Mouse (Mus musculus): ENCODE data around the gene Edn3. TPM values are rescaled to one million over a fixed set of nuclear protein-coding genes. Genes with fewer than 3 reads are reported as not detected.

The Edn3 gene
- polyA plus RNA-seq, 1 experiment from 2014 or later = 1.4 TPM

DNA sequence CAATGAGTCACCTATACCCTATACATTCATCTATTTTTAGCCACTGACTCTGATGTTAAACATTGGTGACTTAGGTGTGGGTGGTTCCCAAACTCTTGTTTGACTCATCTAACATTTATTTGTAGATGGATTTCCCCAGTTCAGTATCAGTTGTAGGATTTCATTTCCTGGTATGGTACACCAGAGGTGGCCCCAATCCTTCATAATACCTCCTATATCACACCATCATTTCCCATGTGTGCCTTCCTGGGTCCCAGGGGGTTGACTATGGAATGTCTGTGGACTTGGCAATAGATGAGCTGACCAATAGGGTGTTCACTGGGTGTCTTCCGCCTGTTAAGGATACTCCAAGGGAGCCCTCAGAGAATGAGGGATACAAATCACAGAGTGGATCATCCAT is 7.2 kb upstream of the Edn3 start:
- Histone ChIP-seq H3K27me3 (ENCODE audit: control insufficient read depth, insufficient read depth, low read length) (no peaks in the 10 kb centered on the region), H3K36me3 (ENCODE audit: control insufficient read depth, insufficient read depth, low read length) (no peaks in the 10 kb centered on the region)
- no peak for ATAC-seq (replicated peaks; ENCODE audit: insufficient number of reproducible peaks, low FRiP score, low TSS enrichment)

DNA sequence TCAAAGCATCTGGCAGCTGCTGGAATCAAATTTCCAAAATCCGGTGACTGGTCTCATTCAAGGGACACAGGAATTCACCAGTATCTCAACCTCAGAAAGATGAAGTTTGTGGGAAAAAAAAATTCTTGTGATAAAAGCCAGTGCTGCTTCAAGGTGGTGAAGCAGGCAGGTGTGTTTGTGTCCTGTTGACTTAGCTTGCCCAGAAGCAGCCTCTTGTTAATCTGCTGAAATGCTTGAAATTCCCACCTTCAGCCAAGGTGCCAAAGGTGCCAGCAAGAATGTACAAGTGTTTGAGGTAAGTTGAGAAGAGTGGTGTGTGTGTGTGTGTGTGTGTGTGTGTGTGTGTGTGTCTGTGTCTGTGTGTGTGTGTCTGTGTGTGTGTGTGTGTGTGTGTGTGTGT is 6.2 kb upstream of the Edn3 start:
- Histone ChIP-seq H3K27me3 (ENCODE audit: control insufficient read depth, insufficient read depth, low read length) (peaks cover under 1% of the 10 kb centered on the region; the same call in 1 of the 2 replicates), H3K4me1 (ENCODE audit: control insufficient read depth, insufficient read depth, low read length) (no peaks in the 10 kb centered on the region), H3K36me3 (ENCODE audit: control insufficient read depth, insufficient read depth, low read length) (no peaks in the 10 kb centered on the region), H3K27ac (ENCODE audit: low read depth, low read length) (no peak overlapping the region), H3K4me2 (no peak overlapping the region), H3K9ac (ENCODE audit: low read depth, low read length) (no peak overlapping the region), H3K9me3 (replicated peaks; ENCODE audit: control insufficient read depth, low read length) (no peaks in the 10 kb centered on the region), H3K4me3 (ENCODE audit: low read depth, low read length) (no peak overlapping the region)
- no peak for ATAC-seq (replicated peaks; ENCODE audit: insufficient number of reproducible peaks, low FRiP score, low TSS enrichment)
- WGBS (ENCODE audit: insufficient replicate concordance) = 80% methylated on average over 1 of the region's 1 CpGs

More for the DNA sequence above, 7.2 kb upstream of the Edn3 start:
- Histone ChIP-seq H3K4me1 (ENCODE audit: control insufficient read depth, insufficient read depth, low read length) (no peaks in the 10 kb centered on the region), H3K4me3 (ENCODE audit: low read depth, low read length) (no peak overlapping the region), H3K27ac (ENCODE audit: low read depth, low read length) (no peak overlapping the region), H3K9ac (ENCODE audit: low read depth, low read length) (no peak overlapping the region), H3K9me3 (replicated peaks; ENCODE audit: control insufficient read depth, low read length) (no peaks in the 10 kb centered on the region), H3K4me2 (no peak overlapping the region)
- 81% methylated on average over 1 of the region's 1 CpGs for WGBS (ENCODE audit: insufficient replicate concordance)

DNA sequence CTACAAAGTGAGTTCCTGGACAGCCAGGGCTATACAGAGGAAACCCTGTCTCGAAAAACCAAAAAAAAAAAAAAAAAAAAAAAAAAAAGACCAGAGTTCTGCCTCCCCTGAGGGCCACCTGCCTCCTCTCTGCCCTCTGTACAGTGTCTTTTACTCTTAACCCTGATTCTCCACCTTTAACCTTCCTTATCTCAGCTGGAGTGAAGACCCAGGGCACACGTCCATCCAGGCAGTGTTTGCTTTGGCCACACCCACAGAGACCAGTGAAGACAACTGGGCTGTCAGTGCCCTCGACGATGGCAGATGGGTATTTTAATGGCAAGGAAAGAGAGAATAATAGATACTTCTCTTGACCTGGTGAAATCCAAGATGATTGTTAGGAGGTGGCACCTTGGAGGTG is 1.2 kb upstream of the Edn3 start:
- H3K4me3 ChIP-seq (ENCODE audit: low read depth, low read length) = no peak overlapping the region
- WGBS (ENCODE audit: insufficient replicate concordance) = 65% methylated on average over 4 of the region's 4 CpGs
- no peaks in the 10 kb centered on the region for H3K4me1 ChIP-seq (ENCODE audit: control insufficient read depth, insufficient read depth, low read length)
- no peaks in the 10 kb centered on the region for H3K36me3 ChIP-seq (ENCODE audit: control insufficient read depth, insufficient read depth, low read length)
- no peak overlapping the region for H3K4me2 ChIP-seq
- H3K9me3 ChIP-seq (replicated peaks; ENCODE audit: control insufficient read depth, low read length) = no peaks in the 10 kb centered on the region
- ATAC-seq (replicated peaks; ENCODE audit: insufficient number of reproducible peaks, low FRiP score, low TSS enrichment) = no peak
- H3K27ac ChIP-seq (ENCODE audit: low read depth, low read length) = no peak overlapping the region
- H3K9ac ChIP-seq (ENCODE audit: low read depth, low read length) = no peak overlapping the region
- peaks cover 24% of the 10 kb centered on the region for H3K27me3 ChIP-seq (ENCODE audit: control insufficient read depth, insufficient read depth, low read length)

DNA sequence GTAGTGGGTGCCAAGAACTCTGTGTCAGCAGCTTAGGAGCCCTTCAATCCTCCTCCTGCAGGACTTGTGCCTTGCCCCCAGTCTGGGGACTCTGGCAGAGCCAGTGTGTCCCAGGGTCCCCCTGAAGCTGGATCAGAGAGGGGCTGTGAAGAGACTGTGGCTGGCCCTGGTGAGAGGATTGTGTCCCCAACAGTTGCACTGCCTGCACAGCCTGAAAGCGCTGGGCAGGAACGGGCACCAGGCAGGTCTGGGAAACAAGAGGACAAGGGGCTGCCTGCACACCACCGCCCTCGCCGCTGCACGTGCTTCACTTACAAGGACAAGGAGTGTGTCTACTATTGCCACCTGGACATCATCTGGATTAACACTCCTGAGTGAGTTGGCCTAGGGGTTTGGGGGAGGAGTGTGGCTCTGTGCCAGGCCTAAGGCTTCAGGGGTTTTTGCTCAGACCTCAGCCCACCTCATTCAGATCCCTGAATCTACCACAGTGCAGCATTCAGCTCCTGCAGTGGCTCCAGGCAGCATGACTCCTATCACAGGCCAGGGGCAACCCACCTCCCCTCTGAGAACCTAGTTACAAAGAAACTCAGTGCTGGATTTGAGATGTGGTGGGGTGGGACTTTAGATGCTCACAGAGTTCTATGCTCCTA is 1.2 kb downstream of the Edn3 start:
- Histone ChIP-seq H3K4me3 (ENCODE audit: low read depth, low read length) (no peak overlapping the region), H3K27ac (ENCODE audit: low read depth, low read length) (no peak overlapping the region)
- 65% methylated on average over 6 of the region's 6 CpGs for WGBS (ENCODE audit: insufficient replicate concordance)

DNA sequence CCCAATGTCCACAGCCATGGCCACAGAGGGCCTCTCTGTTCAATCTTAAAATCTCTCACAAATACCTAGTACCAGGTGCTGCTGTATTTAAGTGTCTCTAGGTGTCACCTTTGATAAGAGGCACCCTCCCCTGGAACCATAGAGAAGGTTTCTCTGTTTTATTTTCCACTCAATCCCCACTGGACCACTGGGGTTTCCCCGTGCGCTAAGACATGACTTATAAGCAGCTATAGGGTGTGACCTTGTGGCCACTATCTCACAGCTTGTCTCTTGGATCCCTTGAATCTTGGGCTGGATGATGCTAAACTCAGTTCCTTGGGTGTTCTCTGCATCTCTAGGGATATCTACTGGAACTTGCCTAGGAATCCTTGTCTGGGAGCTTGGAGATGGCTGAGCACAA is 1.9 kb downstream of the Edn3 start:
- no peaks in the 10 kb centered on the region for H3K4me1 ChIP-seq (ENCODE audit: control insufficient read depth, insufficient read depth, low read length)
- no peak overlapping the region for H3K4me2 ChIP-seq
- H3K9me3 ChIP-seq (replicated peaks; ENCODE audit: control insufficient read depth, low read length) = no peaks in the 10 kb centered on the region
- H3K36me3 ChIP-seq (ENCODE audit: control insufficient read depth, insufficient read depth, low read length) = no peaks in the 10 kb centered on the region
- no peak overlapping the region for H3K4me3 ChIP-seq (ENCODE audit: low read depth, low read length)
- H3K27ac ChIP-seq (ENCODE audit: low read depth, low read length) = no peak overlapping the region
- peaks cover 24% of the 10 kb centered on the region for H3K27me3 ChIP-seq (ENCODE audit: control insufficient read depth, insufficient read depth, low read length)
- WGBS (ENCODE audit: insufficient replicate concordance) = 91% methylated on average over 2 of the region's 2 CpGs
- no peak for ATAC-seq (replicated peaks; ENCODE audit: insufficient number of reproducible peaks, low FRiP score, low TSS enrichment)
- no peak overlapping the region for H3K9ac ChIP-seq (ENCODE audit: low read depth, low read length)

More for the DNA sequence above, 1.2 kb downstream of the Edn3 start:
- H3K4me1 ChIP-seq (ENCODE audit: control insufficient read depth, insufficient read depth, low read length) = no peaks in the 10 kb centered on the region
- no peaks in the 10 kb centered on the region for H3K9me3 ChIP-seq (replicated peaks; ENCODE audit: control insufficient read depth, low read length)
- ATAC-seq (replicated peaks; ENCODE audit: insufficient number of reproducible peaks, low FRiP score, low TSS enrichment) = no peak
- H3K27me3 ChIP-seq (ENCODE audit: control insufficient read depth, insufficient read depth, low read length) = peaks cover 24% of the 10 kb centered on the region
- no peak overlapping the region for H3K9ac ChIP-seq (ENCODE audit: low read depth, low read length)
- H3K36me3 ChIP-seq (ENCODE audit: control insufficient read depth, insufficient read depth, low read length) = no peaks in the 10 kb centered on the region
- H3K4me2 ChIP-seq = peak overlapping the region; percentile 90; the same call in 1 of the 2 replicates

DNA sequence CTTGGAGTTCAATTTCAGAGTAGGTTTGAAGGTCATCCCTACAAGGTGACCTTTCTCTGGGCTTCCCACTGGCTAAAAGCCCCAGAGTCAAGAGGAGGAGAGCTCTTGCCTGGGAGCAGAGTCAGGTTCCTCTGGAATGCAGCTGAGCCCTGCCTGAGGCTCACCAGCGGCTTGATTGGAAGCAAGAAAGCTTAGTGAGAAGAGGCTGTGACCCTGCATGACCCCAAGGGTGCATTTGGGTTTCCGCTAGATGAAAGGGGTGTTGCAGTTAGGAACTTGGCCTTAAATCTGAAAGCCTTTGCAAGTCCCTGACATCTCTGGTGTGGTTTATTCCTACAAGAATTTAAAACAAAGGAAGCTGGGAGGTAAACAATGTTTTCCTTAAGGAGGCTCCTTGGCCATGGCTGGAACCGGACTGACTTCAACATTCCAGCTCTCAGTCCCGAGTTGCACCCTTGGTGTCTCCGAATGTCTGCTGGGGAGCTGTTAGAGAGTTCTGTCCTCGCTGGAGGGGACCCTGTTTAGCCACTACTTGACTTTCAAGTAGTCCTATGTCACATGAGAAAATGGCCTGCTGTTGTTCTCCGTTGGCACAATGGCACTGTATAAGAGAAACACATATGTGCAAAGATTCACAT is 8.6 kb downstream of the Edn3 start:
- no peaks in the 10 kb centered on the region for H3K36me3 ChIP-seq (ENCODE audit: control insufficient read depth, insufficient read depth, low read length)
- no peaks in the 10 kb centered on the region for H3K9me3 ChIP-seq (replicated peaks; ENCODE audit: control insufficient read depth, low read length)
- no peak overlapping the region for H3K27ac ChIP-seq (ENCODE audit: low read depth, low read length)
- no peaks in the 10 kb centered on the region for H3K27me3 ChIP-seq (ENCODE audit: control insufficient read depth, insufficient read depth, low read length)
- H3K9ac ChIP-seq (ENCODE audit: low read depth, low read length) = no peak overlapping the region
- H3K4me1 ChIP-seq (ENCODE audit: control insufficient read depth, insufficient read depth, low read length) = peaks cover 6% of the 10 kb centered on the region
- H3K4me2 ChIP-seq = no peak overlapping the region
- no peak overlapping the region for H3K4me3 ChIP-seq (ENCODE audit: low read depth, low read length)
- 49% methylated on average over 7 of the region's 7 CpGs for WGBS (ENCODE audit: insufficient replicate concordance)
- ATAC-seq (replicated peaks; ENCODE audit: insufficient number of reproducible peaks, low FRiP score, low TSS enrichment) = no peak

DNA sequence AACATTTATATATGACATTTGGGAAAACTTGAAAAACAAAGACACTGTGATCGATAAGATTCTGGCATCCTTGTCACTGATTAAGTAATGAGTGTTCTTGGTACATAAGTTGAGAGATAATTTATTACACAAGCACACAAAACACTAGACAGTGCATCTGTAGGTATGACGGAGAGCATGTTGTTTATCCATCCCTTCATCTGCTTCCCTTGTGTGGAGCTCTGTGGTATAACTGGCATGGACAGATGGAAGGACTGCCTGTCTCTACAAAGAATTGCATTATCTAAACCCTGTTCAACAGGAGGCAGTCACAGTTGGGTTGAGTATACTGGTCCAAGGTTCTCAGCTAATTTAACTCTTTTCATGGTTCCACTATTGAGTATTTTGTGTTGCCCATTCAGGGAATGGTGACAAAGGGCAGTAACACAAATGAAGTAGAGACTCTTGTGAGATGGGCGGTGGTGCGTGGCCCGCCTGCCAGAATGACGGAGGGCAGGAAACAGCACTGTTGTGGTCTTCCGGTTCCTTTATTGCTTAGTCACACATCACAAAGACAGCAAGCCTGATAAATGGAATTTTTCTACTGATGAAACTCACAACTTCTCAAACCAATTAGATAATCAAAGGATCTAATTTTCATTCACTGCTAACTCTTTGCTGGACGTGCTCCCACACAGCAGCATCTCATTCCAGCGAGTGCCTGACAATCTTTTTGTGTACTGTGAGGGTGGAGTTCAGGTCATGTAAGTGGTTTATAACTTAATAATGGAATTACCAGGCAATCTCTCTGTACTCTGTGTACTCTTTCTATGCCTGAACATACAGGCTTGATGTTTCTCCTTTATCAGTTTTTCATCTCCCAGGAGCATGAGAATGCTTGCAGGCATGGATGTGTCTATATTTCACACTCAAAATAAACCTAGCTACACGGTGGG is 14.0 kb downstream of the Edn3 start:
- Histone ChIP-seq H3K36me3 (ENCODE audit: control insufficient read depth, insufficient read depth, low read length) (no peaks in the 10 kb centered on the region), H3K9me3 (replicated peaks; ENCODE audit: control insufficient read depth, low read length) (no peaks in the 10 kb centered on the region), H3K27ac (ENCODE audit: low read depth, low read length) (no peak overlapping the region), H3K4me3 (ENCODE audit: low read depth, low read length) (no peak overlapping the region), H3K9ac (ENCODE audit: low read depth, low read length) (no peak overlapping the region), H3K4me2 (no peak overlapping the region), H3K27me3 (ENCODE audit: control insufficient read depth, insufficient read depth, low read length) (no peaks in the 10 kb centered on the region), H3K4me1 (ENCODE audit: control insufficient read depth, insufficient read depth, low read length) (peaks cover 6% of the 10 kb centered on the region)
- 70% methylated on average over 10 of the region's 10 CpGs for WGBS (ENCODE audit: insufficient replicate concordance)
- ATAC-seq (replicated peaks; ENCODE audit: insufficient number of reproducible peaks, low FRiP score, low TSS enrichment) = no peak

DNA sequence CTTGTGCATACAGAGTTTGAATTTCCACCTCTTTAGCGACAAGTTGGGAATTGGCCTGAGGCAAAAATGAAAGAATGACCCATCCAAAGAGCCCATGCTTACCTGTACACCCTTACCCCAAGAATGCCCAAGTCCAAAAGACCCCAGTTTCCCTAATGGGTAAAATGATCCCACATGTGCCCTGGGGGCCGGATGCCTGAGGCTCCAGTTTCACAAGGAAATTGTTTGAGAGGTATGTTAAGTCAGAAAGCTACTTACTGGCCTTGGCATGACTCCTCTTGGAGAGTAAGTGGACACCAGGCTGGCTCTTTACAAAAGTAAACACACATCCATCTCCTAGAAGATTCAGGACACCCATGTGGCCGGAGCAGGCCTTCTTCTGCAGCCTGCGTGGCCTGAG is 21.6 kb downstream of the Edn3 start:
- H3K4me1 ChIP-seq (ENCODE audit: control insufficient read depth, insufficient read depth, low read length) = no peaks in the 10 kb centered on the region
- WGBS (ENCODE audit: insufficient replicate concordance) = 67% methylated on average over 4 of the region's 4 CpGs
- H3K4me3 ChIP-seq (ENCODE audit: low read depth, low read length) = no peak overlapping the region
- no peaks in the 10 kb centered on the region for H3K36me3 ChIP-seq (ENCODE audit: control insufficient read depth, insufficient read depth, low read length)
- H3K27me3 ChIP-seq (ENCODE audit: control insufficient read depth, insufficient read depth, low read length) = no peaks in the 10 kb centered on the region
- no peaks in the 10 kb centered on the region for H3K9me3 ChIP-seq (replicated peaks; ENCODE audit: control insufficient read depth, low read length)
- H3K9ac ChIP-seq (ENCODE audit: low read depth, low read length) = no peak overlapping the region
- no peak for ATAC-seq (replicated peaks; ENCODE audit: insufficient number of reproducible peaks, low FRiP score, low TSS enrichment)
- H3K4me2 ChIP-seq = no peak overlapping the region
- H3K27ac ChIP-seq (ENCODE audit: low read depth, low read length) = no peak overlapping the region
